Mouse (Mus musculus) small intestine, adult 2 months (tissue): Measurements from ENCODE around the gene St5.

Experiments used
- CTCF ChIP-seq: fragments of 200-500 bp; IDR thresholded peaks from 2 replicates; pipeline ENCODE4 v1.5.1; 2012; ENCODE audit warnings: low read depth, mild to moderate bottlenecking, control low read depth, inconsistent platforms, low read length, moderate library complexity, mixed read lengths; ENCODE audit not compliant: insufficient replicate concordance, insufficient read length; ENCODE audit errors: extremely low read depth
- POLR2A ChIP-seq: fragments of 200-500 bp; IDR thresholded peaks from 2 replicates; pipeline ENCODE4 v1.6.1; 2012; ENCODE audit warnings: low read depth, mild to moderate bottlenecking, control low read depth, inconsistent platforms, low read length, moderate library complexity

DNA sequence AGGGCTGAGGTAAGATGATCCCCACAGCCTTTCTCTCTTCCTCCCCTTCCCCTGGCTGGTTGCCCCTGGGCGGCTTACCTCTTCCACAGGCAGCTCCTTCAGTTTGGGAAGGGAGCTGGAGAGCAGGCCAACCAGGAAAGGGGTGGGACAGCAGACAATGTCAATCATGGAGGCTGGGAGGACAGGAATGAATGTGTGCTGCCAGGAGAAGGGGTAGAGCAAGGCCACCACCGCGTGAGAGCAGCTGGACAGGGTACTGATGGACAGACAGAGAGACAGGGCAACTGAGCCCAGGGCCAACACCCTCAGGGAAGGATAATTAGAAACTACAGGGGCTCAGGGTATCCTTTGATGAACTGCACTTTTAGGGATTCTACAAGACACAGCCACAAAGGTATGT lies 175.9 kb downstream of the St5 start:
- TF ChIP-seq CTCF (no peak), POLR2A (no peak)
